17 mouse cellular contexts compared by ENCODE assay signal in the genomic region with DNA sequence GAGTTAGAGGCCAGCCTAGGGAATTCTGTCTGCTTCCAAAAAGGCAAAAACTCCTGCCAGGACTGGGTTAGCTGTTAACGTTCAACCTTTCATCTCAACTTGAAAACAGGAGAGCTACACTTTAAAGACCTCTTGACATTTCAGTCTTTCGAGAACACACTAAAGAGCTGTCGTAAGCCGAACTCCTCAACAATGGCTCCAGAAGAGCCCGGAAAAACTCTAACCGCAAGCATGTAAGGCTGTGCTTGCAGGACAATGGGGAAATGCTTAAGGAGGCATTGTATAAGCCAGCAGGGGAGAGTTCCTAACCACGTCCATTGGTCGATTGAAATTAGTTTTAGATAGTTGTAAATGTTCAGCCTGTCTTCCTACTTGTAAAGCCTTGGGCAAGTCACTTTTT. TPM values are rescaled to one million over a fixed set of nuclear protein-coding genes. Genes with fewer than 3 reads are reported as not detected.
DNase-seq lines count a peak whose midpoint lies in the region; ATAC-seq and TF ChIP-seq lines count a peak whose summit lies in the region.
"Had no signal": no experiment of that assay in that cellular context is flagged by ENCODE, and none has a peak within 500 bp of the region (broad histone marks: within the 10 kb centered on the region; RNA-seq: fewer than 3 reads in every experiment).

No protein-coding gene starts in this region.

- H3K4me1 ChIP-seq in midbrain, embryonic 11.5 days (ENCODE audit: control insufficient read depth, insufficient read depth, low read length) = no peaks in the 10 kb centered on the region
- H3K4me1 ChIP-seq in midbrain, postnatal 0 days (ENCODE audit: insufficient read depth, low read length) = no peaks in the 10 kb centered on the region
- peaks cover 26% of the 10 kb centered on the region for H3K4me1 ChIP-seq in lung, embryonic 16.5 days (replicated peaks; ENCODE audit: control insufficient read depth, insufficient read depth, low read length)

- ATAC-seq in midbrain, embryonic 11.5 days (ENCODE audit: low FRiP score) = 0 out of 2 replicates have a peak, but pooled peaks have one; percentile 22
- no peak for ATAC-seq in midbrain, postnatal 0 days (ENCODE audit: low FRiP score)
- ATAC-seq in lung, embryonic 16.5 days (ENCODE audit: low read depth) = peak; percentile 87
- no peak for ATAC-seq in activated CD4-positive, CD25-positive, alpha-beta regulatory T cell, adult 4 months
- ATAC-seq: inflammation-experienced regulatory T-cells, adult 6 months; Patski had no signal

- peak; percentile 36 for DNase-seq in embryo, embryonic 10.5 days (ENCODE audit: low spot score)
- no peak for DNase-seq in embryo, embryonic 10 days (ENCODE audit: low spot score)
- DNase-seq in midbrain, embryonic 11.5 days (ENCODE audit: low spot score, missing footprints) = no peak
- DNase-seq in midbrain, postnatal 0 days (ENCODE audit: low spot score) = no peak
- DNase-seq in cerebellum, adult 18-20 months = no peak
- no peak for DNase-seq in layer of hippocampus, postnatal 10 days (ENCODE audit: low spot score in 2 of 2)
- DNase-seq: cerebellum, adult 8-10 months; liver; spleen, adult 18-20 months; thymus, postnatal 25 days had no signal

- no peaks in the 10 kb centered on the region for H3K36me3 ChIP-seq in midbrain, embryonic 11.5 days (ENCODE audit: control insufficient read depth, insufficient read depth, low read length)
- H3K36me3 ChIP-seq in midbrain, postnatal 0 days (ENCODE audit: insufficient read depth, low read length) = no peaks in the 10 kb centered on the region
- H3K36me3 ChIP-seq in lung, embryonic 16.5 days (ENCODE audit: control insufficient read depth, insufficient read depth, low read length) = no peaks in the 10 kb centered on the region; the same call in 1 of the 2 replicates

- WGBS in midbrain, embryonic 11.5 days = 6% methylated on average over 8 of the region's 8 CpGs
- WGBS in midbrain, postnatal 0 days = 16% methylated on average over 8 of the region's 8 CpGs
- 46% methylated on average over 8 of the region's 8 CpGs for WGBS in lung, embryonic 16.5 days

- H3K9me3 ChIP-seq in midbrain, embryonic 11.5 days (ENCODE audit: control insufficient read depth, low read length) = no peaks in the 10 kb centered on the region
- no peaks in the 10 kb centered on the region for H3K9me3 ChIP-seq in midbrain, postnatal 0 days (ENCODE audit: low read length)
- no peaks in the 10 kb centered on the region for H3K9me3 ChIP-seq in lung, embryonic 16.5 days (ENCODE audit: control insufficient read depth, low read length)

- H3K27ac ChIP-seq in midbrain, embryonic 11.5 days (ENCODE audit: low read depth, low read length) = no peak overlapping the region
- no peak overlapping the region for H3K27ac ChIP-seq in midbrain, postnatal 0 days (ENCODE audit: low read depth, low read length)
- H3K27ac ChIP-seq in lung, embryonic 16.5 days (ENCODE audit: low read length) = peak overlapping the region; percentile 89
- H3K27ac ChIP-seq: left cerebral cortex, adult 2 months; stomach, postnatal 0 days had no signal

- H3K4me2 ChIP-seq in midbrain, embryonic 11.5 days = no peak overlapping the region
- H3K4me2 ChIP-seq in midbrain, postnatal 0 days (ENCODE audit: low read depth, low read length, poor library complexity, severe bottlenecking) = no peak overlapping the region
- peak overlapping the region; percentile 29 for H3K4me2 ChIP-seq in lung, embryonic 16.5 days (ENCODE audit: low read depth, low read length)

- TF ChIP-seq CTCF in midbrain, postnatal 0 days (IDR thresholded peaks at IDR 0.05) = no peak

- no peak overlapping the region for H3K4me3 ChIP-seq in midbrain, embryonic 11.5 days (ENCODE audit: low read depth, low read length)
- H3K4me3 ChIP-seq in midbrain, postnatal 0 days (ENCODE audit: low read depth, low read length) = no peak overlapping the region
- H3K4me3 ChIP-seq in lung, embryonic 16.5 days (ENCODE audit: low read length) = no peak overlapping the region
- H3K4me3 ChIP-seq: left cerebral cortex, adult 2 months; myocyte had no signal

- no peaks in the 10 kb centered on the region for H3K27me3 ChIP-seq in midbrain, embryonic 11.5 days (ENCODE audit: control insufficient read depth, insufficient read depth, low read length)
- no peaks in the 10 kb centered on the region for H3K27me3 ChIP-seq in midbrain, postnatal 0 days (ENCODE audit: insufficient read depth, low read length)
- no peaks in the 10 kb centered on the region for H3K27me3 ChIP-seq in lung, embryonic 16.5 days (ENCODE audit: control insufficient read depth, insufficient read depth, low read depth, low read length)
- H3K27me3 ChIP-seq: Patski had no signal

- H3K9ac ChIP-seq in midbrain, embryonic 11.5 days (ENCODE audit: low read length) = no peak overlapping the region
- no peak overlapping the region for H3K9ac ChIP-seq in midbrain, postnatal 0 days (replicated peaks; ENCODE audit: low read length, poor library complexity, severe bottlenecking)
- no peak overlapping the region; the same call in 1 of the 2 replicates for H3K9ac ChIP-seq in lung, embryonic 16.5 days (ENCODE audit: low read length)

RNA-seq across cellular contexts. Expression of a gene that starts 29.1 kb away (rescaled TPM):
- polyA plus RNA-seq in midbrain, embryonic 11.5 days (2014; fragmentation: Nextera tagmentation; extraction: Ambion mirVana) = 0.34 and 0.76 TPM in 2 replicates
- total RNA-seq in midbrain, postnatal 0 days (2014; rRNA removed) = 0.44 and 1.3 TPM in 2 replicates
- 0.39 and 0.82 TPM in 2 replicates for polyA plus RNA-seq in midbrain, postnatal 0 days (2015; fragmentation: Nextera tagmentation; extraction: Ambion mirVana)
- 128 and 151 TPM in 2 replicates for polyA plus RNA-seq in lung, embryonic 16.5 days (2015; fragmentation: Nextera tagmentation; extraction: Ambion mirVana)
- 1 to 10 TPM in 1 of 2 experiments, under 1 TPM in 1; 0.87 to 1.5 TPM for total RNA-seq in layer of hippocampus, postnatal 10 days (2021)
- polyA plus RNA-seq in activated CD4-positive, CD25-positive, alpha-beta regulatory T cell, adult 4 months (2017; shearing (Covaris generic)) = under 1 TPM in 1 of 2 experiments, not detected in 1; 0.33 TPM

RNA-seq across cellular contexts. Expression of a gene that starts 29.1 kb away (rescaled TPM):
- polyA plus RNA-seq in midbrain, embryonic 11.5 days (2014; fragmentation: Nextera tagmentation; extraction: Ambion mirVana) = 6.5 and 7.0 TPM in 2 replicates
- 54.0 and 56.0 TPM in 2 replicates for total RNA-seq in midbrain, postnatal 0 days (2014; rRNA removed)
- polyA plus RNA-seq in midbrain, postnatal 0 days (2015; fragmentation: Nextera tagmentation; extraction: Ambion mirVana) = 21.9 and 24.0 TPM in 2 replicates
- polyA plus RNA-seq in lung, embryonic 16.5 days (2015; fragmentation: Nextera tagmentation; extraction: Ambion mirVana) = 16.8 and 18.1 TPM in 2 replicates
- 10 to 100 TPM; 86.3 to 93.5 TPM for total RNA-seq in layer of hippocampus, postnatal 10 days (2021)
- polyA plus RNA-seq in activated CD4-positive, CD25-positive, alpha-beta regulatory T cell, adult 4 months (2017; shearing (Covaris generic)) = 1 to 10 TPM; 3.4 to 4.8 TPM

Comparison
In these comparisons a context has a peak if more than half of its experiments do, and no peak if none do; other contexts are left out.
1. ATAC-seq: peak in midbrain, embryonic 11.5 days (single experiment) and lung, embryonic 16.5 days (single experiment); none in midbrain, postnatal 0 days (single experiment) and activated CD4-positive, CD25-positive, alpha-beta regulatory T cell, adult 4 months (single experiment).
2. RNA of a gene that starts 29.1 kb away (polyA plus RNA-seq): 128 to 151 TPM in lung, embryonic 16.5 days; 0.39 to 0.82 TPM in midbrain, postnatal 0 days, 0.34 to 0.76 TPM in midbrain, embryonic 11.5 days and 0.33 TPM in activated CD4-positive, CD25-positive, alpha-beta regulatory T cell, adult 4 months; every median in the first group is over 10 times any median in the second.